Mouse (Mus musculus) MEL-GATA-1-ER (cell line): ENCODE results near the gene Strn.

Experiments
- DNase-seq: peaks from one replicate; pipeline ENCODE4 v3.0.0-alpha.2; 2012; ENCODE audit warnings: low read depth; ENCODE audit errors: extremely low read depth

Strn gene

DNA sequence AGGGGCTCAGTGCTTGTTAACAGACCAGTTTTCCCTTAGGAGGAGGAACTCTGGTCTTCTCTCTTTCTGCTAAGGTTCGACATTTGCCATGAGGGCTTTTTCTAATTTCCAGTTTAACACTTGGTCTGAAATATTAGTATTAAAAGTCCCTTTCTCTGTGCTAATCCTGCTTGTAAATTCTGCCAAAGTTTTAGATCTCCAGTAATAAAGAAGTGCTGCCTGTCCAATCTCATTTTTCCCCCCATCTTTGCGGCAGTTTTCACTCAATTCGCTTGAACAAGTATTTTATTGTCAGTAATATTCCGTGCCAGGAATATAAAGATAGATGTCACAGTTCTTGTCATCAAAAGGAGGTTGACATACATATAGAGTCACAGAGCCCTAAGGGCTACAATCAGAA is at the start of gene Strn:
Strn (minus strand) TSS at position 101 of the 400 bp plus-strand sequence.
- DNase-seq: no peak

DNA sequence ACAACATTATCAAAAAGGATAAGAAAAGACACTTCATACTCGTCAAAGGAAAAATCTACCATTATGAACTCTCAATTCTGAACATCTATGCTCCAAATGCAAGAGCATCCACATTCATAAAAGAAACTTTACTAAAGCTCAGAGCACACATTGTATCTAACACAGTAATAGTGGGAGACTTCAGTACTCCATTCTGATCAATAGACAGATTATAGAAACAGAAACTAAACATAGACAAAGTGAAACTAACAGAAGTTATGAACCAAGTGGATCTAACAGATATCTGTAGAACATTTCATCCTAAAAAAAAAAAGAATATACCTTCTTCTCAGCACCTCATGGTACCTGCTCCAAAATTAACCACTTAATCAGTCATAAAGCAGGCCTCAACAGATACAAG is 41.8 kb upstream of the Strn start:
- DNase-seq: no peak

DNA sequence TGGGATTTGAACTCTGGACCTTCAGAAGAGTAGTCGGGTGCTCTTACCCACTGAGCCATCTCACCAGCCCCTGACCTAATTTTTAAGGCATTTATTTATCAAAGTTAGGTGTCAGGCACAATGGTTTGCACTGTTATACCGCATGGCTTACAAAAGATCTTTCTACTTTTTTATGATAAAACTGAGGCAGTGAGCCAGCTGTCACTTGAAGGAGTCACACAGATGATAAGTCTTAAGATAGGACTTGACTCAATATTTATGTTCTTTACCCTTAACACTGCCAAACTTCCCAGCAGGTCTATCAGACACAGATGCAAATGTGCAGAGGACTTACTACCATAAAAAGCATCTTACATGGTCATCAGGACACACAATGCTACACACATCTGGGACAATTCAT is 35.3 kb upstream of the Strn start:
- DNase-seq: no peak

DNA sequence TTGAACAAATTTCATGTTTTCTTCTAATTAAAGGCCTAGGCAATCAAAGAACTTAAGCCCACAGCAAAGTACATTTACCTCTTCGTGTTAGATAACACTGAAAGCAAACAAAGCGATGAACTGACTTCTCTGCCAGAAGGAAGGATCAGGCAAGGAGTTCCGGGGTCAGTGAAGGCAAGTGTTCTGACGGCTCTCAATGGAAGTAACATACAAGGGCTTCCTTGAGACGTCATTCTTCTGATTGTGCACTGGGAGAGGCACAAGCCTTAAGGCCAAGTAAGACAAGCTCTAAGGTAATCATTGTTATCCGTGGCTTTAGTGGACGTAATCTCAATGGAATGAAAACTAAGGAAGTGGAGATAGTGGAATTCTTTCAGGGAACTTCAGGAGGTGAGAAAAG is 33.9 kb upstream of the Strn start:
- no peak for DNase-seq

DNA sequence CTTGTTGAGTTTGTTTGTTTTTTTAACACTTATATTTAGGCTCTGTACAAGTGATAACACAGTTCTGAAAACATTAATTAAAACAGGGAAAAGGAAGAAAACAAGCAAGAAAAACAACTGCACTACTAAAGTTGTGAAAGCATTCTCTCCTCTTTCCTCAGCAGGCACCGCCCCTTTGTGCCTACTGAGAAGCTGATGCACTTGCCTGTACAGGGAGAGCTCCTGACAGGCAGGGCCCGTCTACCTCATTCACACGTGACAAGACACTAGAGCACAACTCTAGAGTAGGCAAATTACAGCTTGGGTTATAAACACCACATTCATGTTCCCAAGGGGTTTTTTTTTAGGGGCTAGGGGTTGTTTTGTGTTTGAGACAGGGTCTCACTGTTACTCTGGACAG is 32.3 kb upstream of the Strn start:
- no peak for DNase-seq

DNA sequence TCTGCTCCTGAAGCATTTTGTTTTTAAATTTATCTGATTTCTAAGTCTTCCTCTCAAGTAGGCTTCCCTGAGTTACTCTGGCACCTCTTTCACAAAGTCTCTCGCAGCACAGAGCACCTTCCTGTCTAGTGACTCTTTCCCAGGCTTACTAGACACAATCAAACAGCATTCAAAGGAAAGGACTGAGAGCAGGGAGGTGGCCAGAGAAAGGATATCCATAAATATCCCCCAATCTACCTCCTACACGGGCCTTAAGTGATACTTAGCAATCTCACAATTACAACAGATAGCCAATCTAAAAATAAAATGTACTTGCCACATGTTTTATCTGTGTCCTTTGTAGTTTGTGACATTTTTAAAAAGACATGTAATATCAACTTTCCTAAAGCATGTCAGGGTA is 31.9 kb upstream of the Strn start:
- DNase-seq: no peak

DNA sequence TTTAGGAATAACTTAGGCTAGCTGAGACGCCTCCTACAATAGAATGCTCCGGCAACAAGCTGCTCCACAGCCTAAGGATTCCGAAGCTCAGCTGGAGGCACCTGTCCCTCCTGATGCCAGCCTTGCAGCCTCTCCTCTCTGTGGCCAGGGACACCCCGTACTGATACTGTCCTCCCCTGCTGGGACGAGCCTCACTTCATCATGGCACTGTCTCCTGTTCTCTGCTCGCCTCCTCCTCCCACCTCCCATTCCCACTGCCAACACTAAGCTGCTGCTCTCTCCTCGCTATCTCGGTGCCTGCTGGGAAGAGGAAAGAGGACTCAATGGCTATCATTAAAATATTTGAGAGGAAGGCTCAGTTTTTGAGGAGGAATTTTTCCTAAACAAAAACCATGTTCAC is 30.6 kb upstream of the Strn start:
- no peak for DNase-seq

DNA sequence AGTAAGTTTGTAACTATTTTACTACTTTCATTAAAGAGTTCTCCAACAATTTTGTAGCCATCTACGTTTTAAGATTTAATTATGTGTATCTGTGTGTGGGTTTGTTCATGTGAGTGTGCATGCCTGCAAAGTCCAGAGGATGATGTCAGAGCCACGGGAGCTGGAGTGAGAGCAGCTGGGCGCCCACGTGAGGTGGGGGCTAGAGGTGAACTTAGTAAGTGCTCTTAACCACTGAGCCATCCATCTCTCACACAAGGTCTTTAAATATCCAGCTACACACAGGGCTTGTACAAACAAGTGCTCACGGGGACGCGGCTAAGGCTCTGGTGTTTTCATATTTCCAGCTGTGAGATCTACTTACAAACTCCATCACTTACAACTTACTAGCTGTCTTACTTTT is 29.1 kb upstream of the Strn start:
- no peak for DNase-seq

DNA sequence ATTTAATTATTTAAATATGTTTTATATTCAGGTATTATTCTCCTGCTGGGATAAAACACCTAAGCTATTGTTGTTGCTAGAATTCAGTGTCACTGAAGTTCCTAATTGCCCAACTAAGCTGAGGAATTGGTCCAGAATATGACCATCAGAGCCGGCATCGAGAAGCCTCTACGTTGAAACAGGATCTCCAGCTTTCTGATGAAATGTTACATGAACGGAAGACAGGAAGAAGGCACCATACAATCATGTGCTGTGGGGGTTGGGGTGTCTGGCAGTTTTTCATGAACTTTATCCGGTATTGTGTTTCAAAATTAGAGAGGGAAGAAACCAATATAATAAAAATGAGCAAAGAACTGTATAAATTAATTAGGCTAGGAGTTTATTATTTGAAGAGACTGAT is 26.3 kb upstream of the Strn start:
- no peak for DNase-seq

DNA sequence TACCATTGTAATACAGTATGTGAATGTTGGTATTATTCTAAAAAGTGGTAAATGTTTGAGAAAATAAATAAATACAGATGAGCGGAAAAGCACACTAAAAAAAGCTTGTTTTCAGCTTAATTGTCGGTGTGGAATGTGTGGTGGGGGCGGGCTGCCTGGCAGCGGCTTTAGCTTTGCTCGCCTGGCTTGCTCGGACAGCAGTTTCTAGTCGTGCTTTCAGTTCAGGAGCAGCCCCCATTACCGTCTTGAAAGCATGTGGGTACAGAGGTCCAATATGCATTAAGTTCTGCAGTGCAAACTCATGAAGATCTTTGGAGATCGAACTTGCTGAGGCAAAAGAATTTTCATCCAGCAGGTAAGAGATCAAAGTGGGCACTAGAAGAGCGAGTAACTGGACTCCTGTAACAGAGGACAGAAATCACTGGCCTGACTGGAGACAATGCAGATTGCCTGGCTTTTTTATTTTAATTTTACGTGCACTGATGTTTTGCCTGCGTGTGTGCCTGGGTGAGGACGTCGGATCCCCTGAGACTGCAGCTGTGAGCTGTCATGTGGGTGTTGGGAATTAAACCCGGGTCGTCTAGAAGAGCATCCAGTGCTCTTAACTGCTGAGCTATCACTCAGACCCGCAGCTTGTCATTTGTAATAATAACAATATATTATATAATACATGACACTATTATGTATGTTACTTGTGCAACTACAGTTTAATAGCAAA is 16.1 kb upstream of the Strn start:
- DNase-seq: no peak

DNA sequence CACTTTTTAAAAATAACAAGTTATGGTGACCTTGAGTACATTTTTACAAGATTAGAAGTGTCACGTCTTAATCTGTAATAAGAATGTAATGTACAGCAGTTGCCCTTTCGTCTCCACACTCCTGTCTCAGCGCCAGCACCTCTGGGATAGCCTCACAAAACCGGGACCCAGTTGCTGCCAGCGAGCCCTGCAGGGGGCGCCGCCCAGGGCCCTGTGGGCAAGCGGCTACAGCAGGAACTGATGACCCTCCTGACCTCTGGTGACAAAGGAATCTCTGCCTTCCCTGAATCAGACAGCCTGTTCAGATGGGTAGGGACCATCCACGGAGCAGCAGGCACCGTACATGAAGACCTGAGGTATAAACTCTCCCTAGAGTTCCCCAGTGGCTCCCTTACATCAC is 15.1 kb upstream of the Strn start:
- DNase-seq: no peak

DNA sequence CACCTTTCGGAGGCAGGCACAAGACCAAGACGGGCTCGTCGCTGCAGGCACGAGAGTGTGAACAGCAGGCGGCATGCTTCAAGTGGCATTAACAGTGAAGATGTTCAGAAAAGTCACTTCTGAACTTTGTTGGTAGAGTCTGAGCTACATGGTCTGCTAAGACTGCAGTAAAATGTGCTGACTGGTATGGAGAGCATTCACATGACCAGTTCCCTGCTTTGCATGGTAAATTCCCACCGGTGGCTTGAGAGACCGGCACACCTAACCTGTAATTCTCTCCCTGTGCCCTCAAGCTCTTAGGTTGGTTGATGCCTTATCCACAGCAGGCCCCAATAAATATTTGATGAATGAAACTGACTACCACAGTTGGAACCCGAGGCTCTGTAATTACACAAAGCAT is 11.4 kb upstream of the Strn start:
- DNase-seq: no peak

DNA sequence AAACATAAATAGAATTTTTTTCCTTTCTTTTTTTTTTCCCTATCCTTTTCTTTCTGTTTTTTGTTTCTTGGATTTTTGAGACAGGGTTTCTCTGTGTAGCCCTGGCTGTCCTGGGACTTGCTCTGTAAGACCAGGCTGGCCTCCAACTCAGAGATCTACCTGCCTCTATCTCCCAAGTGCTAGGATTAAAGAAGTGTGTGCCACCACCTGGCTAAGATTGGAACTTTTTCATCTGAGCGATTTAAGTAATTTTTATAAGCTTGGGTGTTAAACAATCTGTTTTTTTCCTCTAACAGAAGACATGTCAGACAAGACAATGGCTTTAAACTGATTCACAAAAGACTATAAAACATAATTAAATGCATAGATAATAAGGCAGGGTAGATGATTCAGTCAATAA is 1.4 kb upstream of the Strn start:
- no peak for DNase-seq

DNA sequence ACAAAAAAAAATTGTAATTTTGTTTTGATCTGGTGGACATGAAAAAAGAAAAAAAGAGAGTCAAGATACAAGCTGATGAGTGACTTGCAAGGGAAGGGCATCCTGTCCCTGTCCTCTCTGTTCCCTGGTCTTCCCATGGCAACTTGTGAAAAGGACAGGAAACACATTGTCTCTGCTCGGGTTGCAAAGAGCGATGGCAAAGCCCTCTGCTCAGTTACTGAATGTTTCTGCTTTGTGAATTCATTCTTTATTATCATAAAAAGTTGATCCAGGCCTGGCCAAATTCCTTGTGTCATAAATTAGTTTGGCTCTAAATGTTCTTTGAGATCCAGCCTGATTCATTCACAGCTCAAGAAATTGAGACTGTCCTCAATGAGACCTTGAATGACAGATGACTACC is 775 bp upstream of the Strn start:
- no peak for DNase-seq

DNA sequence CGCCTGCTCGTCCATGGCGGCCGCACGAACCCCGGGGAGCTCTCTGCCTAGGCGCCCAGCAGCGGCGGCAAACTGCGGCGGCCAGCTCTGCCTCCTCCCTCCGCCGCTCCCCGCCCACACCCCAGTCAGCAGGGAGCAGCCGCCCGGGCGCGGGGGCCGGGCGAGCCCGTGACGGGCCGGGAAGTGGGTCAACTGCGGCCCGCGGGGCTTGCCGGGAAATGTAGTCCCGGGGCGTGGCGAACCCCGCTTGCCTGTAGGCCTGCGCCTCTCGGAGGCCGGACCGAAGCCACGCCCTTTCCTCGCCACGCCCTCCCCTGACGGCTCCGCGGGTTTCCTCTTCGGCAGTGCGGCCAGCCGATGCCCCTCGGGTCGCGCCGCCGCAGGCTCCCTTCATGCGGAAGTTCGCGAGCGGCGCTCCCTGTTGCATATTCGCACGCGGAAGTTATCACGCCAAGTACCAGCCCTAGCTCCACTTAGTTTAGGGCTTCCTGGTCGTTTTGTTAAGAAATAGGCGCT is 465 bp downstream of the Strn start:
- DNase-seq: peak; percentile 91

DNA sequence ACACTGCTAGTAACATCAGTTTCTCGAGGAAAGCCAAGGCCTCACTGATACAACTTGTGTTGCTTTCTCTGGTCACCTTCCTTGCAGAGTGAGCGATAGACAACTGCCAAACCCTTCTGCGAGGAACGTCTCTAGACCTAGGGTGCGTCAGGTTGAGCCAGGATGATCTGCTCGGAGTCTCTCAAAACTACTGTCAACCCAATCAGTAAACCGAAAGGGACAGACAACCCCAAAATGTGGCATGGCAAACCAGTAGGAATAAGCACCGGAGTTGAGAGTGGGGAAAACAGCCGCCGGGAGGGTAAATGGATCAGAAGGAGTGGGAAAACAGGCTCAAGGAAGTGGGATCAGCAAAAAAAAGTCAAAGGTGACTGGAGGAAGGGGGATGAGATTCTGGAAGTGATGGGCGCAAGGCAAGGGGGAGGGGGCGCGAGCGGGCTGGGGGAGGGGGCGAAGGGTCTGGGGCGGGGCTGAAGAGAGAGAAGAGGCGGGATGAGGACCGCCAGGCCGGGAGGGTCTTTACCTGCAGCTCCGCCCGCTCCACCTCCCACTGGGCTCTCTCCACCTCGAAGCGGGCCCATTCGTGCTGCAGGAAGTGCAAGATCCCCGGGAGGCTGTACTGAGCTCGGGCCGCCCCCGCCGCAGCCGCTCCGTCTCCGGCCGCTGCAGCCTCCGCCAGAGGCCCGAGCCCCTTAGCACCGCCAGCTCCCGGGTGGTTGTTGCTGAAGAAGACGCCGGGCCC is 1.1 kb downstream of the Strn start:
- DNase-seq: no peak

DNA sequence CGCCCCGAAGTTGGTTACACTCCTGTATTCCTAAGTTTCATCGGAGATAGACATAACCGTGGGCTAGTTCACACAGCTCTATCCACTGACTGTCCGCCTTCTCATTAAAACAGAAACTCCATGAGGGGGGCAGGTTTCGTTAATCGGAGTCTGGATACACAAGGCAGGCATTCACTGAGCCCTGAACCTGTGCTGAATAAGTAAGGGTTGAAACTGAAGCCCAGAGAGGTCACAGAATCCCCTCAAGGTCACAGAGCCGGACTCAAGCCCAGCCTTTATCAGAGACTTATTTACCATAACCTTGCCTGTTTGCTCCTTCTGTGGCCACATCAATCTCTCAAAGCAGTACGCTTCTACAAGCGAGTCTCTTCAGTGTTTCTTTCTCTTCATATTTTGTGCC is 2.2 kb downstream of the Strn start:
- DNase-seq: no peak

DNA sequence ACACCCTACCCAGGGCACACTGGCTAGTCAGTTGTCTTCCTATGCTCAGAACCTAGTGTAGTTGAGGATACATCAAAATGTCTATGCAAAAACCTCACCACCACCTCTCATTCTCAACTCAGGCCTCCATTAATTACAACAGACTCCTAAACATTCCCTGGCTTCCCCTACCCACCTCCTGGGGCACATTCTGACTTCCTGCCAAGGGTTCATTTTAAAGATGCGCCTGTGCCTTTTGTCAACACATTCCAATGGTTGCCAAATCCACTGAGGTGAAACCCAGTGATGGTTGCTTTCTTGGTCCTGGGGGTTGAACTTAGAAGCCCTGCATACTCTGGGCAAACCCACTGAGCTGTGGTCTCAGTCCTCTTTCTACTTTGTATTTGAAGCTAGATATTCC is 4.9 kb downstream of the Strn start:
- DNase-seq: no peak

DNA sequence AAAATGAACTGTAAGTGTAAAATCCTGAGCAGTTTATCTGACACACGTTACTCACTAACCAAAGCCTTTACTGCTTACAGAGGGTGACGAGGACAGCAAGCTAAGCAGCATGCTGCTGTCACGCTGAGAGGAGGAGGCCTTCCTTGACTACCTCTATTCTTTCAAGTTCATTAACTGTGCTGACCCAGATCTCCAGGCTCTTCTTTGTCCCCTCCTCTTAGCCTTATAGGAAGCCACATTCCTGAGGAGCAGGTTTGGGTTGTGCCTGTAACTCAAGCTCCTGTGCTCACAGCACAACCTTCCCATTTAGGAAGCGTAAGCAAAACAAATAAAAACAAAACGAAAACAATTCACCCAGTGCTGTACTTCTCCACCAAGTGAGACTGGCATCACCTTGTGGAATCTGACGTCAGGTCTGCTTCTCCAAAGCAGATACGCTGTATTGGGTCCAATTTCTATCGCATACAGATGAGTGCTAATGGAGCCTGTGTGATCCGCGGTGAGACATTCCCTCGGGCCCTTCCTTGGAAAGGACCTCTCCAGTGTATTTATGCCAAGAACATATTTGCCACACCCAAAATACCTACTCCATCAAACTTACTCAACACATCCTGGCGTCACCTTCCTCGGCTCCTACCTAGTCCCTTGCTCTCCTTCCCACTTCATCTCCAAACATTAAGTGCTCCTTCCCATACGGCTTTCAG is 10.1 kb downstream of the Strn start:
- DNase-seq: no peak

DNA sequence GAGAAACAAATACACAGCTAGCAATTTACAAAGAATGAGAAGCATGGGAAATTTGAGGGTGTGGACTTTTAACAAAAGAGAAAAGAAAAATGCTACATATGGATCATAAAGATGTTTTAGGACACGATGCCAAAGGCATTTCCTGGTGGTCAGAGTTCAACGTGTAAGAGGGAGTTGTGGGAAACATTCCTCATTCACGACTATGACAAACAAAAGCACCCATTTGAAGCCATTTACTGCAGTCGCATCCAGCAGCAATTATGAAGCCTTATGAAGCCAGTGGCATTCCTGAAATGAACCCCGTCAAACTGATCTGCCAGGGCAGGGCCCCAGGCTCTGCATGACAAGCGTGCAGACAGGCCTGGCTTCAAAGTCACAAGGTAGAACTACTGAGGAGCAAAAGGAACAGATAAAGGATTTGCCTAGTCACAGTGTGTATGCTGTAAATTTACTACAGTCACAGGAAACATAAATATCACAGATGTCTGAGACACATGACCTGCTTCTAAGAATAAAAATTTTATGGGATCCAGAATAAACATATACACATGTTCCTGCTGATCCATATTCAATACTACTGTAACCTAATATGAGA is 12.4 kb downstream of the Strn start:
- no peak for DNase-seq

DNA sequence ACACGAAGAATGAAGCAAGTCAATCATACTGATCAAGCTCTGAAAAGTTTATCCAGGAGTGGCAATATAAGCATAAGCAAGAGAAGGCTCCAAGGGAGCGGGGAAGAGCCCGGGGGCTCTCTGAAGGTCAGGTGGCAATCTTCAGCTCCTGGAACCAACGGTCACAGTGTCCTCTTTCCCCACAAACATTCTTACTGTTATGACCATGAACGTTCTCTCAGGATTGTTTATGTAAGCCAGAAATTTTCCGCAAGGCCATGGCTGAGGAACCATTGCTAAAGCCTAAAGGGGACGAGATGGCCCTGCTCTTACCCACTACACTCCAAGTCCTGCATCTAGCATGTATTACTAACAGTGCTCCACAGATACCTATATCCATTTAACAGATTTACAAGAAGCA is 15.3 kb downstream of the Strn start:
- no peak for DNase-seq

DNA sequence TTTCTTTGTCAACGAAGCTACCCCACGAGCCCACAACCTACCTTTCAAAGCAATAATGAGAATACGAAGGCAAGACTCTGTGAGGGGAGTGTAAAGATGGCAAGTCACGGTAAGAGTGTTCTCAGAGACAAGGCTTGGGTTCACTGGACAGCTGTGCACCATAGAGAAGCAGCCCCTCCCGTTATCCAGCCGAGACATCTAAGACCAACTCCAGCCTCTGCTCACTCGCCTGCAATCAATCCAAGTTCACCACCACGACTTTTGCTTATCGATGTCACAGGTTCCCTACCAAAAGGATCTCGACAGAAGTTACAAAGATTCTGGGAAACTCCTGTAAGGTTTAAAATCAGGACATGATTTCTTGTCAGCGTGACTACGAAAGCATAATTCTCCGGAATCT is 17.9 kb downstream of the Strn start:
- no peak for DNase-seq
